Mouse (Mus musculus) stomach, embryonic 14.5 days (tissue): ENCODE results near the gene Lsm10. TPM values are rescaled to one million over a fixed set of nuclear protein-coding genes. Genes with fewer than 3 reads are reported as not detected.
A peak's percentile ranks its signal among the peaks of the same experiment; 100 is the strongest.
"Not testable (repeated sequence)": the region's sequence is repeated elsewhere in the genome, so short reads cannot be mapped to it uniquely, and the experiment has no call there.

Source experiments
- ATAC-seq: fragments of 200-750 bp; cut with Nextera tagmentation; 2 replicates; pipeline ENCODE4 v1.8.0; 2017; ENCODE audit warnings: low read depth, moderate TSS enrichment; ENCODE audit not compliant: insufficient number of reproducible peaks, insufficient read depth, low FRiP score
- H3K27ac ChIP-seq: fragments of 300-500 bp; sonication (generic); 2 replicates; pipeline ENCODE4 v1.5.1; 2014; ENCODE audit warnings: mild to moderate bottlenecking, low read length, moderate library complexity, mixed read lengths
- H3K27me3 ChIP-seq: fragments of 300-500 bp; sonication (generic); 2 replicates; pipeline ENCODE4 v1.6.1; 2014; ENCODE audit warnings: low read length, control low read depth, mixed read lengths; ENCODE audit not compliant: control insufficient read depth, insufficient read depth
- H3K36me3 ChIP-seq: fragments of 300-500 bp; sonication (generic); 2 replicates; pipeline ENCODE4 v1.6.1; 2014; ENCODE audit warnings: mild to moderate bottlenecking, control low read depth, low read length, moderate library complexity, mixed read lengths; ENCODE audit not compliant: control insufficient read depth, insufficient read depth
- H3K4me1 ChIP-seq: fragments of 300-500 bp; sonication (generic); 2 replicates; pipeline ENCODE4 v1.6.1; 2014; ENCODE audit warnings: low read length, control low read depth, mixed read lengths; ENCODE audit not compliant: control insufficient read depth, insufficient read depth
- H3K4me2 ChIP-seq: fragments of 300-500 bp; sonication (generic); replicated peaks from 2 replicates; pipeline ENCODE4 v1.6.1; 2014; ENCODE audit warnings: low read depth, low read length, control low read depth
- H3K4me3 ChIP-seq: fragments of 300-500 bp; sonication (generic); 2 replicates; pipeline ENCODE4 v1.5.1; 2014; ENCODE audit warnings: low read depth, low read length, control low read depth
- H3K9ac ChIP-seq: fragments of 300-500 bp; sonication (generic); replicated peaks from 2 replicates; pipeline ENCODE4 v1.6.1; 2014; ENCODE audit warnings: low read depth, mild to moderate bottlenecking, control low read depth, low read length, moderate library complexity, mixed read lengths
- H3K9me3 ChIP-seq: fragments of 300-500 bp; sonication (generic); 2 replicates; pipeline ENCODE4 v1.6.1; 2016; ENCODE audit warnings: low read depth, low read length, control low read depth; ENCODE audit not compliant: control insufficient read depth
- WGBS: fragments of 180-500 bp; shearing (Covaris S2); extraction: QIAGEN DNeasy Blood & Tissue Kit; methylation state at CpG from one replicate; pipeline ENCODE4 v1.1.7; 2014; 5-methylcytosine and 5-hydroxymethylcytosine counted together
- polyA plus RNA-seq: library from polyadenylated mRNA; unstranded; fragments of >200 nt; fragmentation: Nextera tagmentation; extraction: Ambion mirVana; gene quantifications from 2 replicates; pipeline ENCODE4 v1.2.1, GENCODE M21; 2014

Gene Lsm10
- polyA plus RNA-seq, 1 experiment from 2014 or later = 57.5 TPM

DNA sequence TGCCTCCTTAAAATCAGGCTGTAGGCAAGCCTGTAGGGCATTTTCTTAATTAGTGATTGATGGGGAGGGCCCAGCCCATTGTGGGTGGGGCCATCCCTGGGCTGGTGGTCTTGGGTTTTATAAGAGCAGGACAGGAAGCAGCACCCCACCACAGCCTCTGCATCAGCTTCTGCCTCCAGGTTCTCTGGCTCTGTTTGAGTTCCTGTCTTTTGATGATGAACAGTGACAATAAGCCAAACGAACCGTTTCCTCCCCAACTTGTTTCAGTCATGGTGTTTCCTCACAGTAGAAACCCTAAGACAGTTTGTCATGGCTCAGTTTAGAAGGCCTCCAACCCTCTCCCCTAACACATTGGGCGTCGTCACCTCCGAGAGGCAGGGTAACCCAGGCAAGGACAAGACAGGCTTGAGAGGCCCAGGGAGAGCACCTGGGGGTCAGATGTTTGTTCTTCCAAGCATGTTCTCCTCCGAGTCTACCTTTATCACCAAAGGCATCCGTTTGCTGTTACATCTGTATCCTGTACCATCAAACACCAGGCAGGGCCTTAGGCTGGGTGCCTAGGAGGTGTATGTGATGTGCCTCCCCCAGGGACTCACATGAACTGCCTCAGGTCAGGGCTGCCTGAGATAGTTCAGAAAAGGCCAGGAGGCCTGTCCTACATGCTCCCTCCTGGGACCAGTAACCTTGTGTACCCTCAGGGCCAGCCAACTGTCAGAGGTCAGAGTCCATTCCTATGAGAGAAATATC is 6.1 kb upstream of the Lsm10 start:
- Histone ChIP-seq H3K4me1 (no peaks in the 10 kb centered on the region), H3K9me3 (no peaks in the 10 kb centered on the region), H3K4me2 (no peak overlapping the region), H3K36me3 (no peaks in the 10 kb centered on the region), H3K4me3 (no peak overlapping the region), H3K27ac (no peak overlapping the region), H3K9ac (no peak overlapping the region), H3K27me3 (no peaks in the 10 kb centered on the region)
- ATAC-seq = no peak
- WGBS = 64% methylated on average over 7 of the region's 7 CpGs

DNA sequence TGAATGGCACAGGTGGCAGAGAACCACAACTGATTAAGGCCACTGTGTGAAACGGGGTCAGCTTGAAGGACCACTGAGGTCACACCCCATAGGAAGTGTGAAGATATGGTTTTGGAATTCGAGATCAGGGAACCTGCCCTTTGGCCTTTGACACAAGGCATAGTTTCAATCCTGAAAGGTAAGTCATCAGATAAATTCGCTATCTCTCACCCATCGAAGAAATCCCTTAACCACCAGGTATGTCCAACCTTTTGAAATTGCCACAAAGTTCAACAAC is 5.6 kb upstream of the Lsm10 start:
- H3K9ac ChIP-seq = no peak overlapping the region

DNA sequence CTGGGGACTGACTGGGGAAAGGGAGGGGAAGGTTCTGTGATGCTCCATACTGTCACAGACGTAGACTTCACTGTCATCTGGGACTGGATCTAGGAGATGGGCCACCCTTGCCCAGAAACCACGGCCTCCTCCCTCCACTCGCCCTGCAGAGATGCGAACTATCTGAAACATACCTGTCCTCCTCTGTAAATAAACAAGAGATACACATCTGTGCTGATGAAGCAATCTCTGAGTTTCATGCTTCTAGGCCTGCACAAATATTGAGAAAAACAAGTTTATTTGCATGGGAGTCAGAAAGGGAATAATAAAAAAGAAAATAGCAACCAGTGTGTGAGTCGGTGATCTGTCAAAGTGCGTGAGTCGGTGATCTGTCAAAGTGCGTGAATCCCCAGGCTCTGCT is 4.5 kb upstream of the Lsm10 start:
- H3K4me2 ChIP-seq = no peak overlapping the region
- WGBS = 78% methylated on average over 8 of the region's 8 CpGs
- no peak overlapping the region for H3K9ac ChIP-seq
- no peaks in the 10 kb centered on the region for H3K9me3 ChIP-seq
- H3K27ac ChIP-seq = no peak overlapping the region
- H3K4me3 ChIP-seq = no peak overlapping the region
- no peaks in the 10 kb centered on the region for H3K27me3 ChIP-seq
- no peak for ATAC-seq
- no peaks in the 10 kb centered on the region for H3K36me3 ChIP-seq
- no peaks in the 10 kb centered on the region for H3K4me1 ChIP-seq

More for the DNA sequence above, 5.6 kb upstream of the Lsm10 start:
- 65% methylated on average over 4 of the region's 4 CpGs for WGBS
- ATAC-seq = no peak
- Histone ChIP-seq H3K4me3 (no peak overlapping the region), H3K27me3 (no peaks in the 10 kb centered on the region), H3K27ac (no peak overlapping the region), H3K4me1 (no peaks in the 10 kb centered on the region), H3K9me3 (no peaks in the 10 kb centered on the region), H3K4me2 (no peak overlapping the region), H3K36me3 (no peaks in the 10 kb centered on the region)

DNA sequence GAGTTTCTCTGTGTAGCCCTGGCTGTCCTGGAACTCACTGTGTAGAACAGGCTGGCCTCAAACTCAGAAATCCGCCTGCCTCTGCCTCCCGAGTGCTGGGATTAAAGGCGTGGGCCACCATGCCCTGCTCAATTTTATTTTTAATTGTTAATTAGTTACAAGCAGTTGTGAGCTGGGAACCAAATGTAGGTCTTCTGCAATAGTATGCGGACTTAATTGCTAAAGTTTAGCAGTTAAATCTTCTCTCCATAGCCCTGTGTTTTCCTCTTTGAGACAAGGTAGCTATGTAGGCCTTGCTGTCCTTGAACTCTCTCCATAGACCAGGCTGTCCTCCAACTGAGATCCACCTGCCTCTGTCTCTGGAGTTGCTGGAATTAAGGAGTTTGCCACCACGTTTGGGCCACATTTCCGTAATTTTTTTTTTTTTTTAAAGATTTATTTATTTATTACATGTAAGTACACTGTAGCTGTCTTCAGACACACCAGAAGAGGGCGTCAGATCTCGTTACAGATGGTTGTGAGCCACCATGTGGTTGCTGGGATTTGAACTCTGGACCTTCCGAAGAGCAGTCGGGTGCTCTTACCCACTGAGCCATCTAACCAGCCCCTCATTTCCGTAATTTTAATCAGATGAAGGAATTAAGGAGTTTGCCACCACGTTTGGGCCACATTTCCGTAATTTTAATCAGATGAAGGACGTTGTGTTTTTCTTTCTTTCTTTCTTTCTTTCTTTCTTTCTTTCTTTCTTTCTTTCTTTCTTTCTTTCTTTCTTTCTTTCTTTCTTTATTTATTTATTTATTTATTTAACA is 597 bp upstream of the Lsm10 start:
- WGBS = 57% methylated on average over 14 of the region's 14 CpGs
- H3K36me3 ChIP-seq, H3K4me2 ChIP-seq, ATAC-seq, H3K4me3 ChIP-seq, H3K4me1 ChIP-seq, H3K27me3 ChIP-seq, H3K27ac ChIP-seq, H3K9me3 ChIP-seq, H3K9ac ChIP-seq: not testable (repeated sequence)

DNA sequence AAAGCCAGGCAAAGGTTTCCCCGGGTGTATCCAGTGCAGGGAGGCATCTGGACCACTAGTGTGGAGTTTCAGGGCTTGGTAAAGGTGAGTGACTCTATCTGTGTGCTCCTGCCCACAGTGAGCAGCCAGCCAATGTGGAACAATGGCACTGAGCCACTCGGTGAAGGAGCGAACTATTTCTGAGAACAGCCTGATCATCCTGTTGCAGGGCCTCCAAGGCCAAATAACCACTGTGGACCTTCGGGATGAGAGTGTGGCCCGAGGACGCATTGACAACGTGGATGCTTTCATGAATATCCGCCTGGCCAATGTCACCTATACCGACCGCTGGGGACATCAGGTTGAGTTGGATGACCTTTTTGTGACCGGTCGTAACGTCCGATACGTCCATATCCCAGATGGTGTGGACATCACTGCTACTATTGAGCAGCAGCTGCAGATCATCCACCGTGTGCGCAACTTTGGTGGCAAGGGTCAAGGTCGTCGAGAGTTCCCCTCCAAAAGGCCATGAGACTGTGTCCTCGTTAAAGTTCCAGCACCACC is 1.4 kb downstream of the Lsm10 start:
- Histone ChIP-seq H3K4me1 (peaks cover 10% of the 10 kb centered on the region; the same call in 1 of the 2 replicates), H3K27ac (no peak overlapping the region), H3K9me3 (no peaks in the 10 kb centered on the region), H3K4me3 (no peak overlapping the region), H3K36me3 (no peaks in the 10 kb centered on the region), H3K27me3 (no peaks in the 10 kb centered on the region), H3K9ac (no peak overlapping the region), H3K4me2 (peak overlapping the region; percentile 57; the same call in 1 of the 2 replicates)
- whole genome bisulfite sequencing = 93% methylated on average over 20 of the region's 20 CpGs
- ATAC-seq = no peak

DNA sequence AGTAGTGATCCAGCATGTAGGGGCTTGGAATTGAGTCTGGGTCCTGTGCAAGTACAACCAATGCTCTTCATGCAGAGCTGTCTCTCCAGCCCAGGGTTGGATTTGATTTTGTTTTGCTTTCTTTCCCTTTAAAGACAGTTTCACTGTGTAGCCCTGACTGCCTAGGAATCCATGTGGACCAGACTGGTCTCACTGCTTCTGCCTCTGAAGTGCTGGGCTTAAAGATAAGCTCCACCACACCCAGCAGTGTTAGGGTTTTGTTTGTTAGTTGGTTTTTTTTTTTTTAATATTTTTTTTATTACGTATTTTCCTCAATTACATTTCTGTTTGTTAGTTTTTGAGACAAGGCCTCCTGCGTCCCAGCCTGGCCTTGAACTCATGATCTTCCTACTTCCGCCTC is 2.9 kb downstream of the Lsm10 start:
- Histone ChIP-seq H3K4me3 (no peak overlapping the region), H3K4me2 (no peak overlapping the region), H3K4me1 (peaks cover 15% of the 10 kb centered on the region; the same call in 1 of the 2 replicates), H3K9ac (no peak overlapping the region), H3K9me3 (no peaks in the 10 kb centered on the region), H3K36me3 (no peaks in the 10 kb centered on the region), H3K27me3 (no peaks in the 10 kb centered on the region), H3K27ac (no peak overlapping the region)
- WGBS = 89% methylated on average over 3 of the region's 3 CpGs
- ATAC-seq = no peak

DNA sequence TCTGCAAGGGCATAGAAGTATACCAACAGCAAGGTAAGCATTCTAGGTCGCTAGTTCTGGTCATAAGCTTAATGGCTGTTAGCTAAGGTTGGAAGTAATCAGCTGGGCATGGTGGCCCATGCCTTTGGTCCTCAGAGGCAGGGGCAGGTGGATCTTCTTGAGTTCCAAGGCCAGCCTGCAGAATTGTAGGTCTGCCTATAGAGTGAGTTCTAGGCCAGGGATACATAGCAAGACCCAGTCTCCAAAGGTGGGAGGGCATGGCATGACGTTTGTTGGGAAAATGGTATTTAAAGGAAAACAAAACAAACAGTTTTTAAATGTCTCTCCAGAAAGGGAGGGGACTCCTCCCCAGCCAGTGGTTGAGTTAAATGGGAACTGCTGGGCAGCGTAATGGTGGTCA is 4.3 kb downstream of the Lsm10 start:
- Histone ChIP-seq H3K36me3 (no peaks in the 10 kb centered on the region), H3K4me2 (no peak overlapping the region), H3K9me3 (no peaks in the 10 kb centered on the region), H3K27ac (no peak overlapping the region), H3K27me3 (no peaks in the 10 kb centered on the region), H3K4me3 (no peak overlapping the region), H3K9ac (no peak overlapping the region), H3K4me1 (peaks cover 21% of the 10 kb centered on the region)
- 92% methylated on average over 3 of the region's 3 CpGs for WGBS
- ATAC-seq = no peak

DNA sequence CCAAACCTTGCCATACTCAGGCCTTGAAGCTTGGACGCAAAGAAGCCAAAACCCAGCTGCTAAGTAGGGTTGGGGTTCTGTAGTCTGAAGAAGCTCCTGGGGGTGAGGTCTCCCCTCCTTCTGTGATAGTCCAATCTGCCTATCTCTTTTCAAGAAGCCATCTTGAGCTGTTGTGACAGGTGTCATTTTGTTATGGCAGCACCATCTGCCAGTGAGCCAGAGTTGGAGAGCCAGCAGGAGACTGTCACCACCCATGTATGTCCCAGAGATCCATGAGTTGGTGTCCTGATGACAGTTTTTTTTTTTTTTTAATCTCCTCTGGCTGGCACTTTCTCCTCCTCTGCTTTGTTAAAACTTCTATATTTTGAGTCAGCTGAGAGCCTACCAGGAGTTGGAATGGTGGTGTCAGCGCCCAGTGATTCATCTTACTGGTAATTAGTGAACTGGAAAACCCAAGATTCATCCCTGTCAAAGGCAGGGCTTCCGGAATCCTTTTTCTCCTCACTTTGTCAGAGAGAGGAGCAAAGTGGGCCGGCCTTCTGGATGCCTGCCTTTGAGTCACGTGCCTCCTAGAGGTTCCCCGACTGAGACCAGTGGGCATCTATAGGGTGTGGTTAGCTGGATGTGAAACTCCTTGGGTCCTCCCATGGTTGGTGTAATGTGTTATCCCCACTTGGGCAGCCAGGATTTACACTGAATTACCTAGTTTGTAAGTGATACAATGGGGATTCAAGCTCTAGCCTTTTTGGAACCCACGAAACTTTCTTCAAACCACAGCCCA is 5.8 kb downstream of the Lsm10 start:
- Histone ChIP-seq H3K27me3 (no peaks in the 10 kb centered on the region), H3K4me1 (peaks cover 19% of the 10 kb centered on the region), H3K9ac (0 out of 2 replicates have a peak overlapping the region, but pooled peaks have one; percentile 84), H3K36me3 (no peaks in the 10 kb centered on the region), H3K4me3 (0 out of 2 replicates have a peak overlapping the region, but pooled peaks have one; percentile 94), H3K4me2 (peak overlapping the region; percentile 81), H3K27ac (peak overlapping the region; percentile 87), H3K9me3 (no peaks in the 10 kb centered on the region)
- no peak for ATAC-seq
- 42% methylated on average over 7 of the region's 7 CpGs for WGBS
